Mouse (Mus musculus) urinary bladder, postnatal 36 days (tissue): Measurements from ENCODE around the gene Creb5.
A peak's percentile ranks its signal among the peaks of the same experiment; 100 is the strongest.
"Not testable (repeated sequence)": the region's sequence is repeated elsewhere in the genome, so short reads cannot be mapped to it uniquely, and the experiment has no call there.

Experiments used
- DNase-seq, 2 experiments: peaks; one replicate each; pipeline ENCODE4 v3.0.0; 2022; ENCODE audit warnings: low spot score in 2 of 2, mixed read lengths in 1 of 2

Creb5 gene

DNA sequence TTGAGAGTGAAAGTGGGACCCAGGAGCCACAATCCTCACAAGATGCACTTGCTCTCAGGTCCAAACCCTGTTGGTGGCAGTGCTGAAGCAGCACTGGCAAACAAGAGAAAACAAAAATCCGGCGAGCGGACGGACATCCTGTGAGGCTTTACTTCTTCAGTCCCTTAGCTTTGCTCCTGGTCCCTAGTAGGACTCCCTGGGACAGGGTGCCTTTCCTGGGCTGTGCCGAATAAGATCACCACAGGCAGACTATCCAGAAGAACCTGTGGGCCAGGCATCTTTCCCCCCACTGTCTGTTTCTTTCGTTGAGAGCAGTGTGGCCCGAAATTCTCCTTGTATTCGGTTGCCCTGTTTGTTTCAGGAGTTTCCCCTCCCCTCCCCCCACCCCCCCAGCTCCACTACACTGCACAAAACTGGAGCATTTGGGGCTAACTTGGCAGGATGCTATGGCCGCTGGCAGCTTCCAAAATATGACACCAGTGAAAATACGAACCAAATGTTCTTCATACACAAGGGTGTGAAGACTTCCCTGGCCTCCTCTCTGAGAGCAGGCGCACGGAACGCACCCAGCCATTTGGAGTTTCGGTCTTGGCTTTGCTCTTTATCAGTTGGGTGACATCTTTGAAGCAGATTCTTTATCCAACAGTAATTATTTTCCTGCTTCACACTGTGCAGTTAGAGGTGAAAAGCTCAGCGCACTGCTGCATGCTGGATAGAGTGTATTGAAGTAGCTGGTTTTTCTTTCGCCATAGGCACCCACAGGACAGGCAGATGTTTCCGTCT is 32.7 kb downstream of the Creb5 start:
- DNase-seq = peak in 1 of 2 experiments; percentile 35

DNA sequence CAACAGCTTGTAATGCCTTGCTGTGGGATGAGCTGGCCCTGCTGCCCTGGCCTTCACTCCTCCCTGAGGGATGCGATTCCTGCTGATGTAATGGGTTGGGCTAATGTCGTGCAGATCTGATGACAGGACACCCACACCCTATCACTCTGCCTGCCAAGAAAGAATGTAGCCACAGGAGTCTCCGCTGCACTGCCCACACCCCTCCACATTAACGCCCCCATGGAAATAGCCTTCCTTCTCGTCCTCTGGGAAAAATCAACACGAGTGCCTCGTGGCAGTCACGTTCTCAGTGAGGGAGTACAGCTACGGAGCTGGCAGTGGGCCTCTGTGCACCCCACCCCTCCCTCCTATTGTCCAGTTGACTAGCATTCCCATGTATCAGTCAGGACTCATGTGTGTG is 50.3 kb downstream of the Creb5 start:
- peak; percentile 25 to 49 for DNase-seq

DNA sequence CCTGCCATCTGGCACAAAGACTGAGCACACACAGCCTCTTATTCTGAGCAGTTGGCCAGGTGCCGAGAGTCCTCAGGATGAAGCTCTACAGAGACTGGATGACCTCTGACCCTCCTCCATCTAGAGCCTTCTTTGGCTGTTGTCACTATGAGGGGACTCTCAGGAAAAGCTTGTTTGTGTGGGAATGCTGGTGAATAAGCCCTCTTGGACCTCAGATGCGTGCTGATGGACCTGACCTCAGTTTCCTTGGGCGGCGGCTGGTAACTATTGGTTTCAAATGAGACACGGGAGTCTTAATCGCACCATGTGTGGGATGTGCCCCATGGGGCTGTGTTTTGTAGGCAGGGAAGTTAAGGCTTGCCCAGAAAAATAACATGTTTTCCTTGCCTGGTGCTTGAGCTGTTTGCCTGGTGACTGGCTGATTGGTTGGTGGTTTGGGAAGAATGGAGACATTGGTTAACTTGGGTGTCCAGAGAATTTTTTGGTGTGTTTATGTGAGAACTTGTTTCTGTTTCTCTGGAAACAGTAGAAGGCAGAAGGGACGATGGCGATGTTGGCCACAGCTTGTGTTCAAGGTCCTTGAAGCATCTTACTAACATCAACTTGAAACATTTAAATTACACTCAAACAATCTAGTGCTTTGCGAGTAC is 65.4 kb downstream of the Creb5 start:
- no peak for DNase-seq

DNA sequence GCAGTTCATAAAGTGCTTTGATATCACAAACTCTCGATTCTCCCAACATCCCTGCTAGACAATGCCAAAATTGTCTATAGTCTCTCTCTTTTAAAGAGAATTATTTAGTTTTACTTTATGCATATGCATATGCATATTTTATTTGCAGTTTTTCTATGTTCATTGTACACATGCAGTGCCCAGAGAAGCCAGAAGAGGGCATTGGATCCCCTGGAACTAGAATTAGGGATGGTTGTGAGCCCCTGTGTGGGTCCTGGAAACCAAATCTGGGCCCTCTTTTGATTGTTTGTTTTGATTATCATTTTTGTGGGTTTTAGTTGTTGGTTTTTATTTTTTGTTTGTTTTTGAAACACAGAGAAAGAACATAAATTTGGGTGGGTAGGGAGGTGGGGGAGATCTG is 69.3 kb downstream of the Creb5 start:
- DNase-seq = no peak

DNA sequence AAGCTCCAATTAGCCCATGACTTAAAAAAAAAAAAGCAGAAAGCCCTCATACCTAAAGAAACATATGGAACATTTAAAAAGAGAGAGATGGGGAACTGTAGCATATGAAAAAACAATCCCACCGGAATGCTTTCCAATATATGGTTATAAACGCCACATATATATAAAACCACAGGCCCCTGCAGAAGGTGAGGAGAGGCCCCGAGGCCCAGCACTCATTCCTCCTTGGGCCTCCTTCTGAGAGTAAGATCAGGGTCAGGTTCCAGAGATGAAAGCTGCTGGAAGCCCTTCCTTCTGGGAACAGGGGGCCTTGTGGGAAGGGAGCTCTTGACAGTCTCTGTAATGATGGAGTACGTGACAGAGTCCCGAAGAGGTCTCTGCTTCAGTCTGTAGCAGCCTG is 76.5 kb downstream of the Creb5 start:
- no peak for DNase-seq

DNA sequence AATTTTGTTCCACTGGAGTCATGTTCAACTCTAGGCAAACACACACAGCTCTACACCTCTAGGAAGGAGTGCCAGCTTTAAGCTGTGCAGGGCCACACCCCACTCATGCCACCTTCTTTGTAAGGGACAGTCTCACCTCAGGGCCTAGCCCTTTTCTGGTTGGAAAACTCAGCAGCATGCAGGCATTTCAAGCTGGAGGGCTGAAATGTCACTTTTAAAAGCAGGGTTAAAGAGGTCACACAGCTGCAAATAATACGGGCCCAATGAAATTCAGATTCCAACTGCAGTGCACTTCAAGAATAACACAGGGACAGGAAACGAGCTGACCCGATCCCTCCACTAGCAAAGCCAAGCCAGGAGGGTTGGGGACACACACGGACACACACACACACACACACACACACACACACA is 76.9 kb downstream of the Creb5 start:
- DNase-seq = no peak

DNA sequence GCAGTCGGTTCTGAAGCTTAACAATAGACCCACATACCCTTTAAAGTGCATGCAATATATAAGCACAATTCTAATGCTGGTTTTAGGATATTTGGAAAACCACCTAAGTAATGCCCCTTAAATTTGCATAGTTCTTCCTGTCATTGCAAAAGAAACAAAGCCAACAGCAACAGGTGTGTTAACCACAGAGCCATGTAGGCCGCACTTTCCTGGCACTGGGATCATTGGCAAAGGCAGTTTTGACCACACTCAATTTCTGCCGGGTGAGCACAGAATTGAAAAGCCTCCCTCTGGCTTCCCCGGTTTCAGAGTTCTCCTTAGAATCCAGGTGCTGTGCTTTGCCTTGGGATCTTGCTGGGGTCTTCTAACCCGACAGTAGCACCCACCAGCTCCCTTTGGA is 82.1 kb downstream of the Creb5 start:
- no peak for DNase-seq

DNA sequence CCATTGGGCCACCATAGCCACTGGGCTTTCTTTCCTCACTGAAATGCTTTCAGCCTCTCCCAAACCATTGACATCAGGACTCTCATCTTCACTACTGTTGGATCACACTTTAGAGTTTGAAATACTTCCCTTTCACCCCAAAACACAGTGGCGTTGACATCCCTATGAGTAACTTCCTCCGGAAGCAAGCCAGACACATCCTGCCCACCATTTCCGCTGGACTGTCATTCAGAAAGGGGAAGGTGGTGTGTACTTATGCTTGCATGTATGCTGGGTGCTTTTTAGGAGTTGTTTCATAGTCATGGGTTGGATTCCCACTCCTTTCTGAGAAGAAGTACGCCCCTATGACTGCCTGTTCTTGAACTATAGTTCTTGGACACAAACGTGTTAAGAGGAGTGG is 82.9 kb downstream of the Creb5 start:
- DNase-seq = peak in 1 of 2 experiments; percentile 10

DNA sequence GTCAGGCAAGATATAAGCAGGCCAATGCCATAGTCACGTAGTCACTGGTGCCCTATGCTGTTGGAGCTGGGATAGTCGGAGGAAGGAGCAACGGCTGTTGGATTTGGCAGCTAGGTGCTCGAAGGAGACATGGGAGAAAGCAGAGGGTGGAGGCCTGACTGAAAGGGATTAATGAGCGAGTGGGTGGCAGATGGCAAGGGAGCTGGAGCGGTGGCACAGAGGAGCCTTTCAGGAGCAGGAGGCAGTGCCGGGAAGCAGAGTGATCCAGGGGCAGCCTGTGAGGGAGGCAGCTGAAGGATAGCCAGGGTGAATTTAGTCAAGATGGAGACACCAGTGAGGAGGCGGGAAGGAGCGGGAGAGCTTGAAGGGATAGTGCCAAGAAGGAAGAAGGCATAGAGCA is 84.9 kb downstream of the Creb5 start:
- no peak for DNase-seq

DNA sequence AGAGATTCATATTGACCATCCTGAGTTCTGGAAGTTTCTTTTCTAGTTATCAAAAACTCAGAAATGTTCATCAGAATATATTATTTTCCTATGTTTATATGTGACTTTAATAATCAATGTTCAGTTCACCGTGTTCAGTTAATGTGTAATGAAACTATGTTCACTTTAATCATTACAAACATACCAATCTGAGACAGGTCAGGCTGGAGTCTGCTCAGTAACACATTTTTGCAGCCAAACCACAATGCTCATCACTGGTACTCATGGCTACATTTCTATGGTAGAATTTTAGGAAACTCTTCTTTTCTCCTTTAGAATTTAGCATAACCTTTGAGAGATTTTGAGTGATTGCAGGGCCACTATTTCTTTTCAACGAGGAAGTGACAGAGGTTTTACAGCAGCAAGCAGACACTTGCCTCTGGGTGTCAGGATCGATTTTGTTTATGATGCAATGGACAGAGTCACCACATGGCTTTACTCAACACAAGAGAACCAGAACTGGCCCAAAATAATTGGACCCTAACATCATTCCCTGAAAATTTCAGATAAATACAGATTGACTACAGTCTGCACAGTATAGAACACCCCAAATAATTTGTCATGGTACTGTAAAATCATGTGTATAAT is 87.4 kb downstream of the Creb5 start:
- no peak for DNase-seq

DNA sequence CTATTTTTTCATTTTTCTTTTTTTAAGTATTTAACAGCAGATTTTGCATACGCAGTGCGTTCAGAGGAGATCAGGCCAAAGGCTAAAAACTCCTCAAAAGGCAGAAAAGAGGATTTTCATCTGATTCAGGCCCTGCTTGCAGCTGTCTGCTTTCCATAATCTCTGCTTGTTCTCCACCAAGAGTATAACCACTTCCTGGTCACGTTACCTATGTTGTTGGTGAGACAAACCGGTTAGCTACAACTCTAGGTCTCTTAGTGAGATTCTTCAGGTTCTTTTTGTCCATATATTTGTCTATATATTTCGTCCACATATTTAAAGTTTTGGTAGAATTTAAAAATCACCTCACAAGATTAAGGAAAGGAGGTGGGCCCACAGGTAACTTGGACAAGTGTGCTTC is 102.2 kb downstream of the Creb5 start:
- no peak for DNase-seq

DNA sequence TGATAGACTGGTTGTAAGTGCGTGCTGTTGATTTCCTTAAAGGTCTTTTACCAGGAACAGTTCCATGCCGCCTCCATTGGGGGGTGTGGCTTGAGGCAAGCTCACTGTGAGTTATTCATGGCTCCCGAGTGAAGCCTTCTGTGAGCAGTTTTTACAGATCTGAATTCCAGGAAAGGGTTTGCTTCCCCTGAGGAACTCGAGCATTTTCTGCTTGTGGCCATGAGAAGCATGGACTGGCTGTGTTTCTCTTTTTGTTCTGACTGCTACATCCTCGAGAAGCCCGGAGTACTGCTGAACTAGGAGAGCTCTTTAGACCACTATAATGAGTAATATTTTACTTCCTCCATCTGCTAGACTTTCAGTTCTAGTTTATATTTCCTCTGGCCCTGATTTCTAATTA is 103.3 kb downstream of the Creb5 start:
- peak in 1 of 2 experiments; percentile 30 for DNase-seq

DNA sequence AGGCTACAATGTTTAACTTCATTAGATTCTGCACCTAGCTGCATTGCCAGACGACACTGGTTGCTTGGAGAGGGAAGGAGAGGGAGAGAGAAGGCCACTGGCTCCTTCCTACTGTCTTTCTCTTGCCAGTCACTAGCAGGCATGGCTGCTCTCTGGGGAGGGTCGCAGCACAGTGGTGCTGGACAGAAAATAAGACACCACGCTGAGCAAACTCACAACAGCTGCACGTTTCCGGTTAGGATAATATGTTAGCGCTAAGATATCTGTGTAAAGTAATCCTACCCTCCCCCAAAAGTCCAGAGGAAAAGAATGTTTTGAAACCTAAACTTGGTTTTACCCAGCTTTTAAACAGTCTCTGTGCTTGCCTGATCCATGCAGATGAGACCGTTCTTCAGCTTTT is 107.0 kb downstream of the Creb5 start:
- DNase-seq = no peak

DNA sequence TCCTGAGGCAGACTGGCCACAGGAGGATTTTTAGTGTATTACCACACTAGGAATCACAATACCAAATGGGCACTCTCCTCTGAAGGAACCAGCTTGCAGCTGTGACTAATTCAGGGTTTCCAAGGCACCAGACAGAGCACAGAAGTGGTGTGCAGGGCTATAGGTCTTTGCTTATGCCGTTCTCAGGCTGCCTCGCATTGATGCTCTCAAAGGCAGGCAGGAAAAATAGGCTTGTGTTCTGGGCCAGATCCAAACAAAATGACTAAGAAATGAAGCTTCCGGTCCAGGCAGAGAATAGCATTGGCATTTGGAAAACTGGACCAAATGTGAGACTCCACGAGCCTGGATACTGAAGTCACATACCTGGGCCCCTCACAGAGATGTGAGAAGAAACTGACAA is 108.1 kb downstream of the Creb5 start:
- DNase-seq = no peak

DNA sequence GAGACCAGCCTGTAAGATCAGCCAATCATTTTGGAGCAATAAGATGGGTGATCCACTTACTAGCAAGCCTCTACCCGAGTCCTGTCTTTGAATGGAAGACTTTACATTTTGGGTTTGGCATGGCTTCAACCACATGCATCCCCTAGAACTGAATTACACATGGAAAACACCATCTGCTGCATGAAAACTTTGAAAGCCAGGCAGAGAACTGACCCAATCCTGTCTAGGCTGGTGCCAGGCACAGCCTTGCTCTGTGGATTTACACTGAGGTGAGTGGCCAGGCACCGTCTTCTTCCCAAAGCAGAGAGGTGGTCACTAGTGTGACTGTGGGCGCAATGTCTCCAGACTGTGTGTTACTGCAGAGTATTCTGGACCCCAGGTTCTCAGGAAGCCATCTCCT is 109.4 kb downstream of the Creb5 start:
- DNase-seq = no peak

DNA sequence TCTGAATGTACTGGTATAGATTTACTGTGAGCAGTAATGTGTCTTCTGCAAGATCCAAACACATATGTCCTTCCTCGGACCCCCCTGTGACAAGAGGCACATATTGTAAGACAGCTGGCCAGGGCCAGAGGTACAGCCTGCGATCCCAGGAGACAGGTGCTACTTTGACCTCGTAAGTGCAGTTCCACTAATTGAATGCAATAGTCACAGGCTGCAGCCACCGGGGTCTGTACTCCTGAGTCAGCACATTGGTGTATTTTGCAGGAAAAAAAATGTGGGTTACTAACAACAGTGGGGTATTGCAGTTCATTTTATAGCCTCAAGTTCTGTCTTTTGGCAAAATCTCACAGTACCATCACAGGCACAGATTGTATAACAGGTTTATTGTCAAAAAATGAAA is 110.7 kb downstream of the Creb5 start:
- no peak for DNase-seq

DNA sequence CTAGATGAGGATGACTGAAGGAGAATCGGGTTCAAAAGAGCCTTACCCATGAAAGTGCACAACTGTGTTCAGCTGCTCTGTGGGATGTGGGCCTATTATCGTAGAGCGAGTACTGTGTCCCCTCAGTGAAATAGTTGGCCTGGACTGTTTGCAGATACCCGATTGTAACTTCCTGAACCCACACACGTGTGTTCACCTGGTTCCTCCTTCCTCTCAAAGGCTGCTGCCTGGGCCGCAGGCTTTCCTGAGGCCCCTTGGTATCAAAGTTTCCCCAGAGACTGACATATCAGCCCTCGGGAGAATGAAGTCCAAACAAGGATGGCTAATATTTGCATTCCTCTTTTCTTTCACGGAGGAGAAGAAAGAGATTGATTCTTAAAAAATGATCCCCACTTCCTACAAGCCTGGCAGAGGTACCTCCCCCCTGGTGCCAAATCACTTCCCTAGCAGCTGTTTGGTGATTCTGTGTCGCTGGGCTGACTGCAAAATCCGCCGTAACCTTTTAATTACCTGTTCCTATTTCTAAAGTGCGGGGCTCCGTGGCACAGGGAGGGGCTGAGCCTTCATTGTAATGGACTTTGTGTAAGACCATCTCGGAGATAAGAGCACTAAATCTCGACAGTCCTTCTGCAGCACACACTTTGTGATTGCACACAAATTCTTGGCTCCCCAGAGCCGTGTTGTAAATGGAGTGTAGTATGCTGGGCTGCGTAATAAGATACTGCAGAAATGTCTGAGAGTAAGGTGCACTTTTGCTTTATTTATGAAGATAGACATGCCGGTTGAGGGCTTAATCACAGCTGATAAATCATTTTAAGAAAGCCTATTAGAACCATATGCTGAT is 111.4 kb downstream of the Creb5 start:
- no peak for DNase-seq

DNA sequence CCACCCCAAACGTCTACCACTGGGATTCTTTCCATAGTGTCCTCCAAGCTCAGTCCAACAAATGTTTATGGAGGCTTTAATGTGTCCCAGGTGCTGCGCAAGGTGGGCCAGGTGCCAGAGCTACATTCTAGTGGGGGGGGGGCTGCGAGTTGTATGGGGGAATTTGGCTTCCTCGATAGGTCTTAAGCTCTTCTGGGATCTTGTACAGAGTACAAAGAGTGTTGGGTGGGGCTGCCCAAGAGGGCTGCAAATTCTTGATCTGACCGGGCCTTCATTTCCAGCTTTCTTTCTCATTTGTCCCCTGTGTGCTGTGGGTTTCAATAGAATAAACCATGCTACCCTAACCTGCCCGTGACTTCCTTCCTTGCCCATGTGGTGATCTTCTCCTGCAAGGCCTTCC is 114.3 kb downstream of the Creb5 start:
- DNase-seq = no peak

DNA sequence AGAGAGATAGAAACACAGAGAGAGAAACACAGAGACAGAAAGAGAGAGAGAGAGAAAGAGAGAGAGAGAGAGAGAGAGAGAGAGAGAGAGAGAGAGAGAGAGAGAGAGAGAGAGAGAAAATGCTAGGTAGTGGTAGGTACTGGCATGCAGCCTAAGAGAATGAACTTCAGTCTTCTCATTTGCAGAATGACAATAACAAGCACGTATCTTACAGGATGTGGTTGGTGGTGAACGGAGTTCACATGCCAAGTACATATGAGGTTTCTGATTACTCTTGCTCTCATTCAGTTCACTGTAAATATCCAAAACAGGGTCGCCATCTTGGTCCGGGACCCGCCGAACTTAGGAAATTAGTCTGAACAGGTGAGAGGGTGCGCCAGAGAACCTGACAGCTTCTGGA is 115.5 kb downstream of the Creb5 start:
- not testable (repeated sequence) for DNase-seq

DNA sequence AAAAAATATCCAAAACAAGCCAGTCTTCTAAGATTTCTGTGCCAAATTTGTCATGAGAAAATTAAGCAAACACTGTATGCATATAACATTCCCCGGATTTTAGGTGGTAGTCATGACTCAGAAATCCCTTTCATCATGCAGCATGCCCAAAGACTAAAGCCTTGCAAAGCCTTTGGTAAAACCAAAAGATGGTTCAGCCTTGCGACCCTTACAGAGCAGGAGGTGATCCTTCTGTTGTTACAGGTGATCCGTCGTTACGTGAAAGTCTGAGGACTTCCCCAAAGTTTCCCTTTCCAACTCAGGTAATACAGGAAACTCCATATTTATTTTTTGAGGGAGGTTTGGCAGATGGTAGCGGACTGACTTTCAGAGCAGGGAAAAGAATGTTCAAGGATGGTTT is 122.1 kb downstream of the Creb5 start:
- no peak for DNase-seq

DNA sequence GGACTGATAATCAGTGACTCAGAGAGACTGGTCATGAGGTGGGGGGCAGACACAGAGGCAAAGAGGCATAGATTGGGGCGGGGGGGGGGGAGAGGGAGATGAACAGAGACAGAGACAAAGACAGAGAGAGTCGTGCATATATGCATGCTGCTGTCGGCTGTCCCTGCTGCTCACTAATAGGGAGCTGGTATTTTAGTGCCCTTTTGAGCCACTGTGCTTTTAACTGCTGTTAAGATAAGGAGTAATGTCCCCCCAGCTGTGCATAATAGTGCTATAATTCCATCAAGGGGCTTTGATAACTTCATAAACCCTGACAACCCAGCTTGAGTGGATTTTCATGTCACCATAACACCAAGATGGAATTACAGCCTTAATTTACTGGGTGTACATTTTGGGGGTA is 134.3 kb downstream of the Creb5 start:
- DNase-seq = no peak

DNA sequence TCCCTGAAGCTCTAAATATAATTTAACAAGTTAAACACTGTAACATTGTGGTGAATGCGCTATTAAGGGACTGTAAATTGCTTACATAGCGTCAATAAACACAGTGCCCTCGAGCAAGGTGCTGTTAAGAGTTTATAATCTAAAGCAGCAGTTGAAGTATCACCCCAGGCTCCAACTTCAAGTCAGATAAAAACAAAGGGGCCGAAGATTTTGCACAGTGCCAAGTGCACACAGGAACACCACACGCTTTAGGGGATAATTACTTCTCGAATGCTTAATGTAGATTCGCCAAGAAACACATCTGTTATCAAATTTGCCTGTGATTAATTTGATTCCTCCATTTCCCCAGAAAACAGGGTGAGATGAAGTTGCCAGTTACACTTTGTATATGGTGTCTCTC is 142.3 kb downstream of the Creb5 start:
- no peak for DNase-seq
